Mouse (Mus musculus) 3T3-L1 (cell line): ENCODE measurements around the gene Yif1b.

ENCODE experiments used
- DNase-seq: peaks from one replicate; pipeline ENCODE4 v3.0.0-alpha.2; 2015; ENCODE audit warnings: low read depth, low spot score

The Yif1b gene

GRCm38 (mm10) chr7:29244732-29245416, 6.7 kb downstream of the Yif1b start:
- peak; percentile 35 for DNase-seq

GRCm38 (mm10) chr7:29246015-29246414, 7.9 kb downstream of the Yif1b start:
- no peak for DNase-seq

GRCm38 (mm10) chr7:29246619-29247313, 8.6 kb downstream of the Yif1b start:
- no peak for DNase-seq

GRCm38 (mm10) chr7:29247314-29247700, 9.2 kb downstream of the Yif1b start:
- DNase-seq = peak; percentile 50

- DNase-seq = no peak
These were observed 9.6 kb downstream of the Yif1b start for GRCm38 (mm10) chr7:29247706-29248105.

- DNase-seq = peak; percentile 32
These were observed 10.2 kb downstream of the Yif1b start, which contains the start of gene 2200002D01Rik for GRCm38 (mm10) chr7:29248261-29248841. Gene 2200002D01Rik (minus strand): TSS chr7:29248466.

- no peak for DNase-seq
These were observed 13.0 kb downstream of the Yif1b start for GRCm38 (mm10) chr7:29251166-29251565.

- DNase-seq = no peak
These were observed 15.7 kb downstream of the Yif1b start for GRCm38 (mm10) chr7:29253842-29254241.

GRCm38 (mm10) chr7:29255875-29256274, 17.7 kb downstream of the Yif1b start:
- DNase-seq = no peak

- no peak for DNase-seq
These were observed 19.2 kb downstream of the Yif1b start for GRCm38 (mm10) chr7:29257368-29257767.

GRCm38 (mm10) chr7:29259781-29260730, 21.9 kb downstream of the Yif1b start:
- DNase-seq = no peak

GRCm38 (mm10) chr7:29262151-29262550, 24.0 kb downstream of the Yif1b start:
- DNase-seq = no peak

GRCm38 (mm10) chr7:29263831-29264230, 25.7 kb downstream of the Yif1b start:
- no peak for DNase-seq

- DNase-seq = no peak
These were observed 27.5 kb downstream of the Yif1b start for GRCm38 (mm10) chr7:29265636-29266035.

- DNase-seq = no peak
These were observed 28.8 kb downstream of the Yif1b start for GRCm38 (mm10) chr7:29266931-29267330.

- no peak for DNase-seq
These were observed 32.3 kb downstream of the Yif1b start for GRCm38 (mm10) chr7:29270445-29270844.

- peak; percentile 37 for DNase-seq
These were observed 33.7 kb downstream of the Yif1b start for GRCm38 (mm10) chr7:29271687-29272465.

GRCm38 (mm10) chr7:29276715-29277114, 38.6 kb downstream of the Yif1b start:
- DNase-seq = peak; percentile 22

- DNase-seq = no peak
These were observed 39.4 kb downstream of the Yif1b start for GRCm38 (mm10) chr7:29277510-29277909.

GRCm38 (mm10) chr7:29279261-29279660, 41.1 kb downstream of the Yif1b start:
- DNase-seq = no peak

GRCm38 (mm10) chr7:29279924-29280323, 41.8 kb downstream of the Yif1b start:
- no peak for DNase-seq
